Mouse (Mus musculus) G1E (cell line): ENCODE measurements around the gene Gm1043.

Source experiments
- CTCF ChIP-seq: IDR thresholded peaks from 2 replicates; pipeline ENCODE4 v1.5.1; 2012; ENCODE audit warnings: low read depth, low read length, inconsistent platforms, mixed read lengths
- GATA1 ChIP-seq: IDR thresholded peaks from 2 replicates; pipeline ENCODE4 v1.6.1; 2012; ENCODE audit warnings: borderline replicate concordance, low read length, inconsistent platforms, mixed read lengths
- TAL1 ChIP-seq: conservative IDR thresholded peaks from 2 replicates; pipeline ENCODE4 v1.6.1; 2012; ENCODE audit warnings: low read depth, low read length, inconsistent platforms, mixed read lengths

DNA sequence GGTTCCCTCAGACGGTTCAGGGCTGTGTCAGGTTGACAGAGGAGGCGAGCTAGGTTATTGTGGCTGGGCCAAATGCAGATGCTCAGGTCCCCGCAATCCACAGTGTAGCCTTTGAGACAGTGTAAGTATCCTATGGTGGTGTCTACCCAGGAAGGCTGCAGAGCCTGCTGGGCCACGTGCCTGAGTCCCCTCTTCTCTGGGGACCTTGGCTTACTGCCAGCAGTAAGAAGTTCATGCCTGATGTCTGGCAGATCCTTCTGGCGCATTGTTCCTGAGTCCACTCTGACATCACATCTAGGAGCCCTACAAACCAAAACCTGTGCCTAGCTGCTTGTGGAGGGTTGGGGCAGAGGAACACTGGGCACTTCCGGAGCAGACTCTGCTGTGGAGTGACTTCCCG is 27.2 kb downstream of the Gm1043 start:
- TF ChIP-seq CTCF (no peak), TAL1 (no peak), GATA1 (no peak)
